Mouse (Mus musculus): Measurements from ENCODE around the gene Lgi4. TPM values are rescaled to one million over a fixed set of nuclear protein-coding genes. Genes with fewer than 3 reads are reported as not detected.

The Lgi4 gene
- total RNA-seq, 2 experiments from 2014 or later = 31.9 to 36.1 TPM

Small RNA genes within 50 kb of the gene (microRNA-seq; reads per million reads assigned to microRNA genes)
- 0 reads per million in 2 experiments for gene Mir7050

Other genes with a start within 250 kb of the Lgi4 start
- not detected for gene Ffar2, start 235.6 kb upstream of the Lgi4 start, total RNA-seq (2021)
- not detected for gene Ffar3, start 203.2 kb upstream of the Lgi4 start, total RNA-seq (2021)
- not detected for gene Ffar1, start 197.8 kb upstream of the Lgi4 start, total RNA-seq (2021)
- not detected for gene Cd22, start 179.0 kb upstream of the Lgi4 start, total RNA-seq (2021)
- gene Mag, start 144.5 kb upstream of the Lgi4 start, total RNA-seq (2021) = 100 to 1,000 TPM; 319 to 342 TPM
- not detected for gene Hamp2, start 134.7 kb upstream of the Lgi4 start, total RNA-seq (2021)
- not detected for gene Hamp, start 115.3 kb upstream of the Lgi4 start, total RNA-seq (2021)
- 100 to 1,000 TPM; 124 to 126 TPM for gene Usf2, start 102.5 kb upstream of the Lgi4 start, total RNA-seq (2021)
- 1 to 10 TPM; 6.3 to 8.4 TPM for gene Lsr, start 85.9 kb upstream of the Lgi4 start, total RNA-seq (2021)
- under 1 TPM; 0.22 to 0.45 TPM for gene Fam187b, start 85.6 kb upstream of the Lgi4 start, total RNA-seq (2021)
- gene Fxyd5, start 16.9 kb upstream of the Lgi4 start, total RNA-seq (2021) = 10 to 100 TPM; 20.2 to 22.7 TPM
- gene Fxyd7, start 7.9 kb upstream of the Lgi4 start, total RNA-seq (2021) = 100 to 1,000 TPM; 151 to 157 TPM
- 100 to 1,000 TPM; 103 to 113 TPM for gene Fxyd1, start 2.1 kb upstream of the Lgi4 start, total RNA-seq (2021)
- gene Fxyd3, start 17.4 kb downstream of the Lgi4 start, total RNA-seq (2021) = not detected
- 1 to 10 TPM; 2.3 to 4.2 TPM for gene Hpn, start 55.9 kb downstream of the Lgi4 start, total RNA-seq (2021)
- 100 to 1,000 TPM; 548 to 608 TPM for gene Scn1b, start 67.7 kb downstream of the Lgi4 start, total RNA-seq (2021)
- 100 to 1,000 TPM; 108 to 126 TPM for gene Gramd1a, start 96.6 kb downstream of the Lgi4 start, total RNA-seq (2021)
- gene Scgb2b2, start 231.2 kb downstream of the Lgi4 start, total RNA-seq (2021) = not detected
- not detected for gene Scgb1b2, start 232.5 kb downstream of the Lgi4 start, total RNA-seq (2021)